Mouse (Mus musculus) limb, embryonic 15.5 days (tissue): ENCODE results near the gene Vkorc1l1. TPM values are rescaled to one million over a fixed set of nuclear protein-coding genes. Genes with fewer than 3 reads are reported as not detected.
"Not testable (repeated sequence)": the region's sequence is repeated elsewhere in the genome, so short reads cannot be mapped to it uniquely, and the experiment has no call there.

ENCODE experiments used
- ATAC-seq: fragments of 200-750 bp; cut with Nextera tagmentation; 2 replicates; pipeline ENCODE4 v1.8.0; 2017; ENCODE audit warnings: low read depth, moderate TSS enrichment; ENCODE audit not compliant: insufficient number of reproducible peaks, low FRiP score, low TSS enrichment
- H3K27ac ChIP-seq: fragments of 300-500 bp; sonication (generic); 2 replicates; pipeline ENCODE4 v1.5.1; 2015; ENCODE audit warnings: moderate library complexity, mild to moderate bottlenecking, inconsistent platforms
- H3K27me3 ChIP-seq: fragments of 300-500 bp; sonication (generic); 2 replicates; pipeline ENCODE4 v1.6.1; 2015; ENCODE audit warnings: inconsistent platforms
- H3K36me3 ChIP-seq: fragments of 300-500 bp; sonication (generic); 2 replicates; pipeline ENCODE4 v1.6.1; 2015; ENCODE audit warnings: inconsistent platforms
- H3K4me1 ChIP-seq: fragments of 300-500 bp; sonication (generic); 2 replicates; pipeline ENCODE4 v1.6.1; 2015; ENCODE audit warnings: inconsistent platforms
- H3K4me2 ChIP-seq: fragments of 300-500 bp; sonication (generic); 2 replicates; pipeline ENCODE4 v1.6.1; 2015; ENCODE audit warnings: mild to moderate bottlenecking, inconsistent platforms
- H3K4me3 ChIP-seq: fragments of 300-500 bp; sonication (generic); 2 replicates; pipeline ENCODE4 v1.5.1; 2015; ENCODE audit warnings: mild to moderate bottlenecking, inconsistent platforms
- H3K9ac ChIP-seq: fragments of 300-500 bp; sonication (generic); 2 replicates; pipeline ENCODE4 v1.6.1; 2015; ENCODE audit warnings: inconsistent platforms
- H3K9me3 ChIP-seq: fragments of 300-500 bp; sonication (generic); 2 replicates; pipeline ENCODE4 v1.6.1; 2016; ENCODE audit warnings: inconsistent platforms
- WGBS: fragments of 180-500 bp; shearing (Covaris S2); methylation state at CpG from one replicate; pipeline ENCODE4 v1.1.7; 2015; 5-methylcytosine and 5-hydroxymethylcytosine counted together
- polyA plus RNA-seq: library from polyadenylated mRNA; unstranded; fragments of >200 nt; fragmentation: Nextera tagmentation; extraction: Ambion mirVana; gene quantifications from 2 replicates; pipeline ENCODE4 v1.2.1, GENCODE M21; 2015

Vkorc1l1 gene
- polyA plus RNA-seq, 1 experiment from 2014 or later: 28.5 TPM

DNA sequence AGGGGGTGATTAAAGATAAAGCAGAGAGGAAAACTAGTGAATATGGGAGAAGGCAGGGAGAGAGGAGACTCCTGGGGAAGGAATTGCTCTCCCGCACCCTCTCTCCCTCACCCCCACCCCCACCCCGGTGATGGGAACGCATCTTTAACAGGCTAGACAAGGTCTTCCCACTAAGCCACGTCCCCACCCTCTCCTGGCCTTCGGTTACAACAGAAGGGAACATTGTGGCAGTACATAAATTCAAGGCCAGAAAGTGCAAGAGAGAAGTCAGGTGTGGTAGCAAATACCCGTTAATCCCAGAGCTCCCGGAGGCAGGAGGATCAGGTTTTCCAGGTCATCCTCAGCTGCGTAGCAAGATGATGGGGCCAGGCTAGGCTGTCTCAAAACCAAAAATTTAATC is 22.4 kb upstream of the Vkorc1l1 start:
- no peaks in the 10 kb centered on the region for H3K36me3 ChIP-seq
- no peak for ATAC-seq
- H3K4me2 ChIP-seq: no peak overlapping the region
- no peaks in the 10 kb centered on the region for H3K27me3 ChIP-seq
- no peaks in the 10 kb centered on the region for H3K4me1 ChIP-seq
- no peak overlapping the region for H3K9ac ChIP-seq
- 50% methylated on average over 8 of the region's 8 CpGs for WGBS
- H3K9me3 ChIP-seq: no peaks in the 10 kb centered on the region
- H3K27ac ChIP-seq: no peak overlapping the region
- no peak overlapping the region for H3K4me3 ChIP-seq

GRCm38 (mm10) chr5:129921972-129922371 is 19.8 kb upstream of the Vkorc1l1 start:
- H3K9me3 ChIP-seq: no peaks in the 10 kb centered on the region
- H3K9ac ChIP-seq: no peak overlapping the region
- no peaks in the 10 kb centered on the region for H3K36me3 ChIP-seq
- no peak overlapping the region for H3K4me2 ChIP-seq
- H3K27ac ChIP-seq: no peak overlapping the region
- H3K4me1 ChIP-seq: no peaks in the 10 kb centered on the region
- 92% methylated on average over 4 of the region's 4 CpGs for WGBS
- no peak for ATAC-seq
- H3K4me3 ChIP-seq: no peak overlapping the region
- H3K27me3 ChIP-seq: no peaks in the 10 kb centered on the region

DNA sequence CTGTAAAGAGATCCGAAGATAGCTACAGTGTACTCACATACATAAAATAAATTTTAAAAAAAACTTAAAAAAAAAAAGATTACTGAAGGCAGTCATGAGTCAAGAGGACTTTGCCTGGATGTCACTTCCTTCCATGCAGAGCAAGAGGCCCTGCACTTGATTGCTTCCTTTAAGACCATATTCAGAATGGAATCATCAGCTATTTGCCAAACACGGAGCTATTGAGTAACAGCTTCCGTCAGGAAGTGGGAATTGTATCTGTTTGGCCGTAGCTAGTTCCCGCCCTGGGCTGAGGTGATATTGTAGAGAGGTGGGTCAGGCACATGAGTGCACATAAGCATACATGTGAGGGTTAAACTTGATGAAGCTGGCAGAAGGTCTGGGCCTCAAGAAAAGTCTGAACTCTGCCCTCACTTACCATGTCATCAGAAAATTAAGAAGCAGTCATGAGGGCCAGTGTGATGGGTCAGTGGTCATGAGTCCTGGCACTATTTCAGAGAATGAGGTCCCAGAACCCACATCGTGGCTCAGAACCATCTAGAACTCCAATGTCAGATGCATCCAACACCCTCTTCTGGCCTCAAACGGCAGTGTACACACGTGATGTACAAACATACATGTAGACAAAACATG is 16.8 kb upstream of the Vkorc1l1 start:
- H3K4me3 ChIP-seq: no peak overlapping the region
- H3K9ac ChIP-seq: no peak overlapping the region
- H3K9me3 ChIP-seq: no peaks in the 10 kb centered on the region
- WGBS: 88% methylated on average over 8 of the region's 8 CpGs
- no peaks in the 10 kb centered on the region for H3K4me1 ChIP-seq
- no peaks in the 10 kb centered on the region for H3K36me3 ChIP-seq
- no peak for ATAC-seq
- H3K27me3 ChIP-seq: no peaks in the 10 kb centered on the region
- no peak overlapping the region for H3K4me2 ChIP-seq
- H3K27ac ChIP-seq: no peak overlapping the region

GRCm38 (mm10) chr5:129925933-129926332 is 15.8 kb upstream of the Vkorc1l1 start:
- WGBS: 67% methylated on average over 5 of the region's 5 CpGs

DNA sequence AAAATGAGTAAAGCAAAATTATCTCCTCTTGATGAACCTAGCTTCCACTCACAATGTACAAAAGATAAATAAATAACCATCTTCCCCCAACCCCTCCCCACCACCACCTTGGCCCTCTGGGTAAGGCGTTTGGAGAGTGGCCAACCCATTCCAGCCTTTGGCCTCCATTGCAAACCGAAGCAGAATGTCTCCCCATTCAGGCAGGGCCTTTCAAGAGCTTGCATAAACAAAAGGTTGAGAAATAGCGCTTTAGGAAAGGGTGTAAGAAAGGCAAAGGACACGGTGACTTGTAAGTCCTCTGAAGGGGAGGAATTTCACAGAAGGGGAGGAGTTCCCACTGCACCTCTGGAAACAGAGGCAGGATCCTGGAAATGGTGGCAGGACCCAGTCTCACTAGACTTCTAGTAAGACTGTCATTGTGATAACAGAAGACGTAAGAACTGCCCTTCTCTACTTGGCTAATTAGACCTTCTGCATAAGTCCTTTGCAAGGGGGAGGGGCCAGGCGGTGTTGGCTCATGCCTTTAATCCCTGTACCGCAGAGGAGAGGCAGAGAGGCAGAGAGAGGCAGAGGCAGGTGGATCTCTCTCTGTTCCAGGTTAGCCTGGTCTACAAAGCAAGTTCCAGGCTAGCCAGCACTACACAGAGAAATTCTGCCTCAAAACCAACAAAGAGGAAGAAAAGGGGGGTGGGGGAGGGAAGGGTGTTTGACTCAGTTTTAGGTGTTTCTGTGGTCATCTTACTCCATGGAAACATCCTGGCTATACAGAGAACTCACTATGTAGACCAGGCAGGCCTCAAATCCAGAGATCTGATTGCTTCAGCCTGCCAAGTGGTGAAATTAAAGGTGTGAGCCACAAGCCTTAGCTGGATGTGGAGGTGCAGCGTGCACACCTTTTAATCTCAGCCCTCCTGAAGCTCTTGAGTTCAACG is 11.6 kb upstream of the Vkorc1l1 start:
- Histone ChIP-seq H3K9ac (no peak overlapping the region), H3K27ac (no peak overlapping the region), H3K4me1 (no peaks in the 10 kb centered on the region), H3K27me3 (no peaks in the 10 kb centered on the region), H3K4me2 (no peak overlapping the region), H3K4me3 (no peak overlapping the region), H3K9me3 (no peaks in the 10 kb centered on the region), H3K36me3 (no peaks in the 10 kb centered on the region)
- ATAC-seq: no peak
- 50% methylated on average over 9 of the region's 9 CpGs for WGBS

More at GRCm38 (mm10) chr5:129925933-129926332, 15.8 kb upstream of the Vkorc1l1 start:
- Histone ChIP-seq H3K9me3 (no peaks in the 10 kb centered on the region), H3K4me2 (no peak overlapping the region), H3K9ac (no peak overlapping the region), H3K27me3 (no peaks in the 10 kb centered on the region), H3K4me1 (no peaks in the 10 kb centered on the region), H3K27ac (no peak overlapping the region), H3K36me3 (no peaks in the 10 kb centered on the region), H3K4me3 (no peak overlapping the region)
- no peak for ATAC-seq

DNA sequence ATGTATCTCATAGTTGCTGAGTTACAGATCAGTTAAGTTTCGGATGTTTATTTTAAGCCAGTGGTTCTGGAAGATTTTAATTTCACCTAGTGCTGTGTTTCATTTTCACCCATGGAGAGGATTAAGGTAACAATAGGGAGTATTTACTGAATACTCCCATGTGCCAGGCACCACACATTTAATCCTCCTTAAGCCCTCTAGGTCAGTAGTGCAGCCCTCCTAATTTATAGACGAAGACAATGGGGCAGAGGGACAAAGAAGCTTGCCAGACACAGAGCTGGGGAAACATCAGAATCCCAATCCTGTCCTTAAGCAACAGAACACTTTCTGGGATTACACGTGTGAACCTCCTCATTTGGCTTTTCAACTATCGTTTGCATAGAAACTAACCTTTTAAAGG is 4.8 kb upstream of the Vkorc1l1 start:
- 60% methylated on average over 4 of the region's 4 CpGs for WGBS
- Histone ChIP-seq H3K4me1 (no peaks in the 10 kb centered on the region), H3K4me2 (no peak overlapping the region), H3K9ac (no peak overlapping the region), H3K9me3 (no peaks in the 10 kb centered on the region), H3K36me3 (no peaks in the 10 kb centered on the region), H3K27ac (no peak overlapping the region), H3K27me3 (no peaks in the 10 kb centered on the region), H3K4me3 (no peak overlapping the region)
- ATAC-seq: no peak

GRCm38 (mm10) chr5:129940281-129940680 is 1.5 kb upstream of the Vkorc1l1 start:
- no peaks in the 10 kb centered on the region for H3K36me3 ChIP-seq
- ATAC-seq: no peak
- H3K4me1 ChIP-seq: peaks cover 5% of the 10 kb centered on the region; the same call in 1 of the 2 replicates
- H3K27me3 ChIP-seq: no peaks in the 10 kb centered on the region
- no peak overlapping the region for H3K9ac ChIP-seq
- H3K4me3 ChIP-seq: no peak overlapping the region
- H3K4me2 ChIP-seq: no peak overlapping the region
- H3K9me3 ChIP-seq: no peaks in the 10 kb centered on the region
- WGBS: 51% methylated on average over 2 of the region's 2 CpGs
- no peak overlapping the region for H3K27ac ChIP-seq

- peak overlapping the region; percentile 73 for H3K27ac ChIP-seq
- H3K9ac ChIP-seq: no peak overlapping the region; the same call in 1 of the 2 replicates
- peak overlapping the region; percentile 51 for H3K4me2 ChIP-seq
- no peaks in the 10 kb centered on the region for H3K36me3 ChIP-seq
- peak overlapping the region; percentile 81 for H3K4me3 ChIP-seq
- no peaks in the 10 kb centered on the region for H3K9me3 ChIP-seq
- no peaks in the 10 kb centered on the region for H3K27me3 ChIP-seq
- WGBS: 4% methylated on average over 9 of the region's 9 CpGs
- 0 out of 2 replicates have a peak, but pooled peaks have one; percentile 0 for ATAC-seq
- H3K4me1 ChIP-seq: peaks cover 5% of the 10 kb centered on the region; the same call in 1 of the 2 replicates
These were observed 855 bp upstream of the Vkorc1l1 start for GRCm38 (mm10) chr5:129940736-129941494.

GRCm38 (mm10) chr5:129942073-129942939 is 536 bp downstream of the Vkorc1l1 start:
- ATAC-seq: peak; percentile 12

GRCm38 (mm10) chr5:129943402-129943801 is 1.6 kb downstream of the Vkorc1l1 start:
- no peak overlapping the region for H3K27ac ChIP-seq
- H3K9ac ChIP-seq: no peak overlapping the region
- no peak overlapping the region for H3K4me2 ChIP-seq
- peaks cover 5% of the 10 kb centered on the region; the same call in 1 of the 2 replicates for H3K4me1 ChIP-seq
- H3K4me3 ChIP-seq: no peak overlapping the region
- H3K36me3 ChIP-seq: no peaks in the 10 kb centered on the region; the same call in 1 of the 2 replicates
- no peak for ATAC-seq
- 76% methylated on average over 1 of the region's 1 CpGs for WGBS
- no peaks in the 10 kb centered on the region for H3K9me3 ChIP-seq
- no peaks in the 10 kb centered on the region for H3K27me3 ChIP-seq

More at GRCm38 (mm10) chr5:129942073-129942939, 536 bp downstream of the Vkorc1l1 start:
- H3K9me3 ChIP-seq, H3K4me1 ChIP-seq, H3K36me3 ChIP-seq, H3K27me3 ChIP-seq: not testable (repeated sequence)
- Histone ChIP-seq H3K4me2 (peak overlapping the region; percentile 70), H3K4me3 (peak overlapping the region; percentile 81), H3K9ac (peak overlapping the region; percentile 70), H3K27ac (peak overlapping the region; percentile 62)
- 1% methylated on average over 50 of the region's 82 CpGs for WGBS

GRCm38 (mm10) chr5:129947528-129948033 is 5.8 kb downstream of the Vkorc1l1 start:
- Histone ChIP-seq H3K4me2 (no peak overlapping the region), H3K9ac (no peak overlapping the region), H3K9me3 (no peaks in the 10 kb centered on the region), H3K4me1 (peaks cover 5% of the 10 kb centered on the region; the same call in 1 of the 2 replicates), H3K27ac (no peak overlapping the region), H3K36me3 (no peaks in the 10 kb centered on the region; the same call in 1 of the 2 replicates), H3K27me3 (no peaks in the 10 kb centered on the region), H3K4me3 (no peak overlapping the region)
- no peak for ATAC-seq
- WGBS: 87% methylated on average over 2 of the region's 2 CpGs
